Mouse (Mus musculus) bone marrow macrophage, adult 2 months (primary cell): Measurements from ENCODE around the gene Zfp53.

ENCODE experiments used
- CTCF ChIP-seq: IDR thresholded peaks from 2 replicates; pipeline ENCODE4 v1.5.1; 2012; ENCODE audit warnings: low read depth, mild to moderate bottlenecking, low read length, moderate library complexity
- POLR2A ChIP-seq: IDR thresholded peaks from 2 replicates; pipeline ENCODE4 v1.6.1; 2012; ENCODE audit warnings: mild to moderate bottlenecking, low read depth, low read length, borderline replicate concordance

GRCm38 (mm10) chr17:21501365-21501764 lies 12.6 kb downstream of the Zfp53 start:
- TF ChIP-seq POLR2A, result no peak
- TF ChIP-seq CTCF, result no peak
